Mouse (Mus musculus) heart, postnatal 0 days (tissue): ENCODE measurements around the gene Ccdc130. TPM values are rescaled to one million over a fixed set of nuclear protein-coding genes. Genes with fewer than 3 reads are reported as not detected.
"Not testable (repeated sequence)": the region's sequence is repeated elsewhere in the genome, so short reads cannot be mapped to it uniquely, and the experiment has no call there.

ENCODE experiments used
- ATAC-seq: fragments of 200-750 bp; cut with Nextera tagmentation; 2 replicates; pipeline ENCODE4 v1.8.0; 2017; ENCODE audit warnings: low read depth, moderate number of reproducible peaks, moderate library complexity; ENCODE audit not compliant: insufficient read depth
- DNase-seq: peaks from one replicate; pipeline ENCODE4 v3.0.0-alpha.2; 2016; ENCODE audit warnings: low spot score
- H3K27ac ChIP-seq: fragments of 300-500 bp; sonication (generic); 2 replicates; pipeline ENCODE4 v1.5.1; 2014; ENCODE audit warnings: low read depth, mild to moderate bottlenecking
- H3K27me3 ChIP-seq: fragments of 300-500 bp; sonication (generic); 2 replicates; pipeline ENCODE4 v1.6.1; 2014; ENCODE audit warnings: low read length, mixed read lengths; ENCODE audit not compliant: control insufficient read depth, insufficient read depth
- H3K36me3 ChIP-seq: fragments of 300-500 bp; sonication (generic); replicated peaks from 2 replicates; pipeline ENCODE4 v1.6.1; 2014; ENCODE audit warnings: low read length, mixed read lengths; ENCODE audit not compliant: control insufficient read depth, insufficient read depth
- H3K4me1 ChIP-seq: fragments of 300-500 bp; sonication (generic); 2 replicates; pipeline ENCODE4 v1.6.1; 2014; ENCODE audit warnings: antibody characterized with exemption; ENCODE audit not compliant: control insufficient read depth, insufficient read depth
- H3K4me2 ChIP-seq: fragments of 300-500 bp; sonication (generic); 2 replicates; pipeline ENCODE4 v1.6.1; 2014; ENCODE audit warnings: low read depth, mild to moderate bottlenecking, low read length, moderate library complexity
- H3K4me3 ChIP-seq: fragments of 300-500 bp; sonication (generic); 2 replicates; pipeline ENCODE4 v1.5.1; 2014; ENCODE audit warnings: low read depth, low read length
- H3K9ac ChIP-seq: fragments of 300-500 bp; sonication (generic); replicated peaks from 2 replicates; pipeline ENCODE4 v1.6.1; 2014; ENCODE audit warnings: low read depth, low read length, mixed read lengths
- H3K9me3 ChIP-seq: fragments of 300-500 bp; sonication (generic); replicated peaks from 2 replicates; pipeline ENCODE4 v1.6.1; 2016; ENCODE audit warnings: low read length; ENCODE audit not compliant: control insufficient read depth
- CTCF ChIP-seq: IDR thresholded peaks from 2 replicates; pipeline ENCODE4 v1.5.1; 2016; ENCODE audit warnings: antibody characterized with exemption, control low read depth, low read depth
- EP300 ChIP-seq: IDR thresholded peaks from 2 replicates; pipeline ENCODE4 v1.6.1; 2016; ENCODE audit warnings: antibody characterized with exemption, low read depth
- WGBS: fragments of 180-500 bp; shearing (Covaris S2); extraction: QIAGEN DNeasy Blood & Tissue Kit; methylation state at CpG from one replicate; pipeline ENCODE4 v1.1.7; 2014; 5-methylcytosine and 5-hydroxymethylcytosine counted together
- polyA plus RNA-seq: library from polyadenylated mRNA; unstranded; fragments of >200 nt; fragmentation: Nextera tagmentation; extraction: Ambion mirVana; gene quantifications from 2 replicates; pipeline ENCODE4 v1.2.1, GENCODE M21; 2015
- total RNA-seq: library from RNA; depleted of rRNA; stranded (reverse); fragments of >200 nt; gene quantifications from 2 replicates; pipeline ENCODE4 v1.2.3, GENCODE M21; 2014; ENCODE audit warnings: low replicate concordance

Ccdc130 gene
- total and polyA plus RNA-seq, 2 experiments from 2014 or later = 7.0 to 12.7 TPM

- 57% methylated on average over 5 of the region's 5 CpGs for WGBS
- Histone ChIP-seq H3K27ac (no peak overlapping the region), H3K4me2 (no peak overlapping the region), H3K9ac (no peak overlapping the region), H3K4me3 (no peak overlapping the region), H3K27me3 (no peaks in the 10 kb centered on the region), H3K4me1 (no peaks in the 10 kb centered on the region), H3K9me3 (no peaks in the 10 kb centered on the region), H3K36me3 (no peaks in the 10 kb centered on the region)
- no peak for DNase-seq
- ATAC-seq = no peak
- TF ChIP-seq CTCF = no peak
- TF ChIP-seq EP300 = no peak
Measured at GRCm38 (mm10) chr8:84291086-84291485, 20.9 kb upstream of the Ccdc130 start.

DNA sequence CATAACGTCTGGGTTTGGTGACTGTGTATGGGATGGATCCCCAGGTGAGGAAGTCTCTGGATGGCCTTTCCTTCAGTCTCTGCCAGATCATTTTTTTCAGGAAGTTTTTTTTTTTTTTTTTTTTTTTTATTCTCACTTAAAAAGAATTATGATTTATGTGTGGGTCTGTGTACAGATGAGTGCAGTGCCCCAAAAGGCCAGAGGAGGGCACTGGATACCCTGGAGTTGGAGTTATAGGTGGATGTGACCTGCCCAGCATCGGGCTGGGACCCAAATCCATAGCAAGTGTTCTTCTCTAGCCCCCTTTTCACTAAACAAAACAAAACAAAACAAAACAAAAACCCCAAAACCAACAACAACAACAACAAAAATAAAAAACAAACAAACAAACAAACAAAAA is 18.7 kb upstream of the Ccdc130 start:
- 51% methylated on average over 2 of the region's 2 CpGs for WGBS
- Histone ChIP-seq H3K27me3 (no peaks in the 10 kb centered on the region), H3K36me3 (no peaks in the 10 kb centered on the region), H3K4me3 (no peak overlapping the region), H3K9ac (no peak overlapping the region), H3K9me3 (no peaks in the 10 kb centered on the region), H3K27ac (no peak overlapping the region), H3K4me1 (no peaks in the 10 kb centered on the region), H3K4me2 (no peak overlapping the region)
- ATAC-seq (no peak), DNase-seq (no peak)
- no peak for TF ChIP-seq EP300
- TF ChIP-seq CTCF = peak; percentile 30

- not testable (repeated sequence) for H3K4me1 ChIP-seq, H3K9me3 ChIP-seq, H3K4me2 ChIP-seq, H3K36me3 ChIP-seq, H3K27me3 ChIP-seq, H3K27ac ChIP-seq, H3K4me3 ChIP-seq, H3K9ac ChIP-seq
- peak; percentile 63 for TF ChIP-seq CTCF
- ATAC-seq (peak; percentile 73), DNase-seq (peak; percentile 28)
- WGBS = 46% methylated on average over 5 of the region's 5 CpGs
Measured at GRCm38 (mm10) chr8:84285665-84286064, 15.5 kb upstream of the Ccdc130 start.

- H3K9ac ChIP-seq = no peak overlapping the region
Measured at GRCm38 (mm10) chr8:84284608-84285063, 14.5 kb upstream of the Ccdc130 start.

GRCm38 (mm10) chr8:84280777-84281176 is 10.6 kb upstream of the Ccdc130 start:
- Histone ChIP-seq H3K9ac (no peak overlapping the region), H3K4me3 (no peak overlapping the region), H3K9me3 (no peaks in the 10 kb centered on the region), H3K27ac (no peak overlapping the region), H3K4me2 (no peak overlapping the region), H3K27me3 (no peaks in the 10 kb centered on the region), H3K36me3 (no peaks in the 10 kb centered on the region), H3K4me1 (no peaks in the 10 kb centered on the region)
- DNase-seq (no peak), ATAC-seq (no peak; the same call in 1 of the 2 replicates)
- TF ChIP-seq EP300 (no peak), CTCF (no peak)
- 51% methylated on average over 10 of the region's 10 CpGs for WGBS

More at GRCm38 (mm10) chr8:84284608-84285063, 14.5 kb upstream of the Ccdc130 start:
- DNase-seq (peak; percentile 10), ATAC-seq (no peak)
- Histone ChIP-seq H3K27ac (no peak overlapping the region), H3K9me3 (no peaks in the 10 kb centered on the region), H3K4me3 (no peak overlapping the region), H3K36me3 (no peaks in the 10 kb centered on the region), H3K4me2 (peak overlapping the region; percentile 27; the same call in 1 of the 2 replicates), H3K27me3 (no peaks in the 10 kb centered on the region), H3K4me1 (no peaks in the 10 kb centered on the region)
- TF ChIP-seq CTCF = no peak
- no peak for TF ChIP-seq EP300
- WGBS = 14% methylated on average over 9 of the region's 9 CpGs

GRCm38 (mm10) chr8:84276447-84276846 is 6.3 kb upstream of the Ccdc130 start:
- Histone ChIP-seq H3K4me3 (no peak overlapping the region), H3K9me3 (no peaks in the 10 kb centered on the region), H3K27ac (no peak overlapping the region), H3K4me2 (no peak overlapping the region), H3K9ac (no peak overlapping the region), H3K36me3 (no peaks in the 10 kb centered on the region), H3K27me3 (no peaks in the 10 kb centered on the region), H3K4me1 (no peaks in the 10 kb centered on the region)
- ATAC-seq (no peak), DNase-seq (no peak)
- no peak for TF ChIP-seq CTCF
- TF ChIP-seq EP300 = no peak
- 58% methylated on average over 1 of the region's 1 CpGs for WGBS
